Mouse (Mus musculus) retina, postnatal 7 days (tissue): ENCODE measurements around the gene Igfbp2.

Experiments used
- DNase-seq: peaks from one replicate; pipeline ENCODE4 v3.0.0-alpha.2; 2012; ENCODE audit warnings: low read depth, low spot score

Gene Igfbp2

DNA sequence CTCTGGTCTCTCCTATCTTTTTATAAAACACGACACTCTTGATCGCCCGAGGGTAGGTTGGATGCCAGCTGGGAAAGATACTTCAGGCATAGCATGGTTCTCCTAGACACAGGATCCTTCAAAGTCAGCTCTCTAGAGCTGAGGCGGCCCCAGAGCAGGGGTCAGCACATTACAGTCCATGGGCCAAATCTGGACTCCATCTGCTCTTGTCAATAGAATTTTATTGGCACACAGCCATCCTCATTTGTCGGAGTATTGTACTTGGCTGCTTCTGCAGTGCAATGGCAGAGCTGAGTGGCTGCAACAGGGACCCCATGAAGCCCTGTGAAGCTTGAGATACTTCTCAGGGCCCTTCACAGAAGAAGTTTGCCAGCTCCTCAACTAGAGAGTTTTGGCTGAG lies 9.1 kb upstream of the Igfbp2 start:
- no peak for DNase-seq

DNA sequence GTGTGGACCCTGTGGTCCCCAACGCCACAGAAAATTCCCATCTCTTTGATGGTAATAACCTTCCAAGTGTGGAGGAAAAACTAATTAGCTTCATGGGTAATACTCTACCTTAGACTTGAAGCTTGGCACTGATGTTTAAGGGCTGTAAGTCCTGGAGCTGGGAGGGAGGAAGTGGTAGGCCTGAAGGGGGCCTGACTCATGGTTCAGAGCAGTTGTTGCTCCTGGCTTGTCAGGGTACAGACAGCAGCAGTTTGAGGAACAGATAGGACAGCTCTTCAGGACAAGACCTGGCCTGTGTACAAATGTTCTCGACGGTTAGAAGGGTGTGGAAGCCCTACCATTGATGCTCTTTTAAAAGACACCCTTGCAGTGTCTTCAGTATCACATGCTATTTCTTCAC lies 8.7 kb upstream of the Igfbp2 start:
- no peak for DNase-seq

DNA sequence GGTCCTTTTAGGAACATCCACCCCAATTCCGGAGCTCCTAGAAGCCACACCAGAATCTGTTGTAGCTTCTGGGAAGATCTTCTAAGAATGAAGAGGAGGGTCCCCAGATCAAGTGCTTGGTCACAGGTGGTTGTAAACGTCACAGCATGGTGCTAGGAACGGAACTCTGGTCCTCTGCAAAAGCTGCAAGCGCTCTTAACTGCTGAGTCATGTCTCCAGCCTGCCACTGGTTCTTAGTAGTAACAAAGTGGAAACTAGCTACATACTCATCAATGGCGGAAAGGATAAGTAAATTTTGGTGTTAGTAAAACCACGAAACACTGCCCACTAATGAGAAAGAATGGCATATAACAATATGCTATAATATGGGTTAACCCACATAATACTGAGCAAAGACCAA lies 4.3 kb upstream of the Igfbp2 start:
- no peak for DNase-seq

DNA sequence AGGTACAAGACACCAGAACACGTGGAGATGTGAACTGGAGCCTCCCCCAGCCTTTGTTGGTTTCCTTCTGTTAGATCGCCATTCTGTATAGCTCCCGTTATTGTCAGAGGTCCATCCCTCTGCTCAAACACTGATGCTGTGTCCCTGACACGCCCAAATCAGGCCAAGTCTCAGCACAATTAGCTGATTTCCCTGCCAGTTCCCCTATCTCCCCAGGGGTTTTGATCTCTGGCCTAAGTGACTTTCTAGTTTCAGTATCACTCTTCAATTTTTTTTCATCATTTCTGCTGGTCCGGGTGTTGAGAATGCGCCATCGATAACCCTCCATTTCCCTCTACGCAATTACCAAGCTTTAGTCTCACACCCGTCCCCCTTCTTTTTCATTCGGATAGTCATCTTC lies 1.4 kb upstream of the Igfbp2 start:
- no peak for DNase-seq

DNA sequence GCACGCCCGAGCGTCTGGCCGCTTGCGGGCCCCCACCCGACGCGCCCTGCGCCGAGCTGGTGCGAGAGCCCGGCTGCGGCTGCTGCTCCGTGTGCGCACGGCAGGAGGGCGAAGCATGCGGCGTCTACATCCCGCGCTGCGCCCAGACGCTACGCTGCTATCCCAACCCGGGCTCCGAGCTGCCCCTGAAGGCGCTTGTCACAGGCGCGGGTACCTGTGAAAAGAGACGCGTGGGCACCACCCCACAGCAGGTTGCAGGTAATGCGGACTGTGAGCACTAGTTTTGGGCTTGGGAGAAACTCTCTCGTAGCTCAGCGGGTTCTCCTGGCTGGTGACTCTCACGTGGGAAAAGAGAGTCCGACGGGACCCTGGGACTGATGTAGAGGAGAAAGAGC lies 401 bp downstream of the Igfbp2 start:
- no peak for DNase-seq

DNA sequence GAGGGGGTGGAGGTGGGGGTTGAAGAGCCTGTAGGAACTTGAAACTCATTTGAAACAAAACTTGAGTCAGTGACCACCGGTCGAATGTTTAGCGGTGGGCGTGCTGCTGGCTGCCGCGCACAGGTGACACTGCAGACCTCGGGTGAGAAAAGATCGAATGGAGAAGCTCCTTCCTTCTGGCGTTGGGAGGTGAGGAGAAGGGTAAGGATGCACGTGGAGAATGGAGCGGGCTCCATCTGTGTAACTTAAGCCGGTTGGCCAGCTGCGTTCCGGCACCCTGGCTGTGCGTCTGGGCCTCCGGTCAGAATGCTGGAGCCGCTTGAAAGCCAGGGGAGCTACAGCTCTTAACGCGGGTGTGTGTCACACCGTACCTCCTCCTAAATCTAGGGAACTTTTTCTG lies 983 bp downstream of the Igfbp2 start:
- DNase-seq, result no peak

DNA sequence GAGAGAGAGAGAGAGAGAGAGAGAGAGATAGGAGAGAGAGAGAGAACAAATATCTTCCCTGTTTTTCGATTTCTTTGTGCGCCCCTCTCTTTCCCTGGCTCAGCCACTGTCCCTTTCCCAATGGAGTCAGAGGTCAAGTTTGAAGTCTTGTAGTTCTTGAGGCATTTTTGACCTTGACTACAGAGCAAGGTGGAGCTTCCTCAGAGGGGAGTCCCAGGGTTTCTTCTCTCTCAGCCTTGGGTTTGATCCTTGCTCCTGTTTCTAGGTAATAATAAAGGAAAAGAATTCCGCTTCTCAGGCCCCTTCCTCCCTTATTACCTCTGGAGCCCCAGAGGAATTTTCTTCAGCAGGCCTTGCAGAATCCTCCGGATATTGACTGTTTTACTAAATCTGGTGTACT lies 1.6 kb downstream of the Igfbp2 start:
- no peak for DNase-seq

DNA sequence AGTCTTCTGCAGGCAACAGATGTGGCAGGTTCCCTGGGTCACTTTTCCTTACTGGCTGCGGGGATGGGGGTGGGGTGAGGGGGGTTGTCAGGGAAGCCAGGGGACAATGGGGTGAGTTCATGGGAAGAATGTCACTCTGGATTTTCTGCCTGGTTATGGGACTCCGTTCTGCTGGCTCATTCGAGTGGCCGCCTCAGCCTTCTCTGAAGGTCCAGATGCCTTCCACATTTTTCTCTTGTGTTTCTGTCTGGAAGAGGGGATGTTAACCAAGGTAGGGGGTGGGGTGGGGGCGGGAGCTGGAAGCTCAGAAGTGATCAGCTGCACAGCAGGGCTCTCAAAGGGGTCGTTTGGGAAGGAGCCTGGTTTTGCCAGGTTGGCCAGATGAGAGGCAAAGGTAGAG lies 2.1 kb downstream of the Igfbp2 start:
- DNase-seq, result no peak

DNA sequence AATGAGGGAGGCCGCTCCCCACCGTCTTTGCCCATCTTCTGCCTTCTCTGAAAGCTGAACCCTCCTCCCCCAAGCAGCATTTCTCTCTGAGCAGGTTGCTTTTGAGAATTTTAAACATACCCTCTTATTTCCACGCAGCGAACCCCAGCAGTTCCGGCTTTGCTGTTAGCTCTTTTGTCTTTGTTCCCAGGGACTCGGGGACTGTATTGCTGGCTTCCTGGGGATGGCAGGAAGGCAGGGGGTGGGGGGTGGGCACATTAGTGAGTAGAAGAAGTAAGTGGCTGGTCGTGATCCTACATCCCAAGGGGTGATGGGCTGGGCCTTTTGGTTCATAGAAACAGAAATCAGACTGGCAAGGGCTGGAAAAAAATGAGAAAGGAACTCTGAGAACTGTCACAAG lies 2.6 kb downstream of the Igfbp2 start:
- DNase-seq, result no peak

DNA sequence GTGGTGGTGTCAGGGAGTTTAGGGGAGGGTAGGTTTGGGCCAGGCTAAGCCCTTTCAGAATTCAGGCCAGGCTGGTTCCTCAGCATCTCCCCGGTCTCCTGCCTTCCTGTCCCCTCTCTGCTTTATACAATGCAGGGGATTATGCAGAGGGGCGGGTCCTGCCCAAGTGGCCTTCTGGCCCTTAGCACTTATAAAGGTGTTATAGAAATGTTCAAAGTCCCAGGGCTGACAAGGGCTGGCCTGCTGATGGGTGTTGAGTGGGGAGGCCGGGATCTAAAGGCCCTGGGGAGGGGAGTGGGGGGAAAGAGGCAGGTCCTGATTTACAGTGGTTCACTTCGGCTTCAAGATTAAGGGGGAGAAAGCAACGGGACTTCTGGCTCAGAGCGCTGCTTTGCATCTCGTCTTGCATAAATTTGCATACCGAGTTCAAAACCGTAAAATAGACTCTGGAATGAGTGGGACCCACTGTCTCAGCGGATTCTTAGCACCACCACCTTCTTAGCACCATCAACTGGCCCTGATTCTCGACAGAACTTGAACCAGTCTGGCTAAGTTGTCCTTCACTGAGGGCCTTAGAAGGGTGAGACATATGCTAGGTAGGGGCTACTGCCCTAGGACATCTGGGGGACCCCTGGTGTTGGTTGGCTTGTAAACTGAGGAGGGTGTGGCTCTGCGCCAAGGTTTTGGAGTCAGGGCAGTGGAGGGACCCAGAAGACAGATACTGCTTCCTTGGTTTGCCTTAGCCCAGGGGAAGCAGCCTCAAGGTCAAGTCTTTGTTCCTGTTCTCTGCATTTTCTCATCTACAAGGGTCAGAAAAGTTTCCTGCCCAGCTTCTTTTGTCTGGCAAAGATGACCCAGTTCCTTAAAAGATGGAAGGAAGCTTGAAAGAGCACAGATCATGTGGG lies 3.4 kb downstream of the Igfbp2 start:
- DNase-seq, result no peak

DNA sequence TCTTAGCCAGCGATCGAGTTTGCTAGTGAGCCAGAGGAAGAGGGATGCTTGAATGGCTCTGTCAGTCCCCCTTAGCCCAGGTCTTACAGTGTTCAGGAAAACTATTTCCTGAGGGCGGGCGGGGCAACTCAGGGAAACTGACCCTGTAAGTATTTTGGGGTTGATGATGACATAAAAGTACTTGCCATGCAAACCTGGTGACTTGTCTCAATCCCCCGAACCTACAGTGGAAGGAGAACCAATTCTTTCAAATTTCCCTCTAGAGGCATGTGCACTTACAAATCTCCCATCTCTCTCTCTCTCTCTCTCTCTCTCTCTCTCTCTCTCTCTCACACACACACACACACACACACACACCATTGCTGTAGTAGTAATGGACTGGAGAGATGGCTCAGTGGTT lies 4.5 kb downstream of the Igfbp2 start:
- DNase-seq, result no peak

DNA sequence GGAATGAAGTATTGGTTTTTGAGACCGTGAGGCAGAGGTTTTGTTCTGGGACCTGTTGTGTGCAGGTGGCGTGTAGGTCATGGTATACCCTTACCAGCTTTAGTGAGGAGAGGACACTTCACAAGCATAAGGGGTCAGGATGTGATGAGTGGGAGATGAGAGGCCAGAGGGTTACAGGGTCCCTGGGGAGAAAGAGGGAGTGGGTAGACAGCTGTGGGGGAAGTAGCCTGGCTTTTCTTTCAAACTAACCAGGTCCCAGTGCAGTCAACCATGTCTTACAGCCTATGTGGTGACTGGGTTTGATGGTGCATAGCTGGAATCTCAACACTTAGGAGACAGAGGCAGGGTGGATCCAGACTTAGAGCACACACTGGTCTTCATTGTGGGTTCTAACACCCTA lies 6.2 kb downstream of the Igfbp2 start:
- DNase-seq, result no peak

DNA sequence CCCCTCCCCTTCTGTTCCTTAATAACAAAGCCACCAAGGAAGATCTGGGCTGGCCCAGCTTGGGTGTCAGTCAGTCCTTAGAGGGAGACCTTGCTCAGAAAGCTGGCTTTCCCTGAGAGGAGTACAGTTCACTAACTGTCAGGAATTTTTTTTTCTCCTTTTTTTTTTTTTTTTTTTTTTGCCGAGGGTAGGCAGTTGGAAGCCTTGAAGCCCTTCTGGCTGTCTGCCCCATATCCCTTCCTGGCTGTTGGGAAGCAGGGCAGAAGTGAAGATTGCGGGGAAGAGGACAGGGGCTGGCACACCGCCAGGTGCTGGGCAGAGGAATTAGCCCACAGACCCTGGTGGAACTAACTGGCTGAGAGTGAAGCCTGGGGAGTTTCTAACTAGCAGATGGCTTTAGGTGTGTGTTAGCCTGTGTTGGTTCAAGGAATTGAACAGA lies 8.4 kb downstream of the Igfbp2 start:
- no peak for DNase-seq

DNA sequence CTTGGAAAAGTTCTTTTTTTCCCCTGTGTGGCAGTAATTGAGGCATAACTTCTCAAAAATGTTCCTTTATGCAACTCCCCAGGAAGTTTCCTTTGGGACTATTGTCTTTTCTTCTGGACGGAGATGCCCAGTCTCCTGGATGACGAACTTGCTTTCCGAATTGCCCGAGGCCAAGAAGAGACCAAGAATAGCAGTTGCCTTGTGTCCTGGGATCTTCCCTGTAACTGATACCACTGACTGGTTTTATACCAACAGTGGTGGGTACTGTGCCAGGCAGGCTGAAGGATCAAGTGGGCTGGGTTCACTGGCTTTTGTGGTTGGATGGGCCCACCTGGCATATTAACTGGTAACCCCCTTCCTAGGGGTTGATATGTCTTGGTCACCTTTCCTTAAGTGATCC lies 9.3 kb downstream of the Igfbp2 start:
- DNase-seq, result no peak

DNA sequence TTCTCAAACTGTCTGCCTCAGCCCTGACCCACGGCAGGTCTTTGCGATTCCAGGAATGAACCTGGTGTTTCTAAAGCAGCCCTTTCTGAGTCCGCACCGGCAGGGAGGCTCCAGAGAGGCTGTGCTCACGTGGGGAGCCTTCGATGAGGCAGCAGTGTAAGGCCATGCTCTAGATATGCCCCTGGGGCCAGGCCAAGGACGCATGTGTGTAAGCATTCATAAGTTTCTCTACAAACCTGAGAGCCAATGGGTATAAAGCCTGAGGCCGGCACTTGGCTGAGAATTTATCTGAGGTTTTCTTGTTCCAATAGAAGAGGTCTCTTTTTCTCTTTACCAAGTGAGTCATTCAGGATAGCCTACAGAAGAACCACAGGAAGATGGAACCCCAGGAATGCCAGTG lies 15.1 kb downstream of the Igfbp2 start:
- no peak for DNase-seq

DNA sequence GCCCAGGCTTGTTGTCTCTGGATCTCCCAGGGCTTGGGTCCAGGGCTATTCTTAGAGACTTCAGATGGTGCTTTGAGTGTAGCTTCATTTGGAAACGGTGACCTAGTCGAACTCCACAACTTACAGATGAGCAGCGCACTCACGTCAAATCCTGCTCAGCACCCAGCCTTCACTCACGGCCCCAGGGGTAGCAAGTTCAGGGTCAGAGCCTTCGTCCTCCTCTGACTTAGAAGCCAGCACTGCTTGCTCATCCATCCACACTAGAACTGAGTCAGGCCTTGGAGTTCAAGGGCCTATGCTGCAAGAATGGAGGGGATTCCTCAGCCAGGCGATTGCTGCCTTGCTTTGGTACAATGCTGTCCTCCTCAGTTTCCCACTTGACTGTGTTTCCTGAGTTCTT lies 15.5 kb downstream of the Igfbp2 start:
- no peak for DNase-seq

DNA sequence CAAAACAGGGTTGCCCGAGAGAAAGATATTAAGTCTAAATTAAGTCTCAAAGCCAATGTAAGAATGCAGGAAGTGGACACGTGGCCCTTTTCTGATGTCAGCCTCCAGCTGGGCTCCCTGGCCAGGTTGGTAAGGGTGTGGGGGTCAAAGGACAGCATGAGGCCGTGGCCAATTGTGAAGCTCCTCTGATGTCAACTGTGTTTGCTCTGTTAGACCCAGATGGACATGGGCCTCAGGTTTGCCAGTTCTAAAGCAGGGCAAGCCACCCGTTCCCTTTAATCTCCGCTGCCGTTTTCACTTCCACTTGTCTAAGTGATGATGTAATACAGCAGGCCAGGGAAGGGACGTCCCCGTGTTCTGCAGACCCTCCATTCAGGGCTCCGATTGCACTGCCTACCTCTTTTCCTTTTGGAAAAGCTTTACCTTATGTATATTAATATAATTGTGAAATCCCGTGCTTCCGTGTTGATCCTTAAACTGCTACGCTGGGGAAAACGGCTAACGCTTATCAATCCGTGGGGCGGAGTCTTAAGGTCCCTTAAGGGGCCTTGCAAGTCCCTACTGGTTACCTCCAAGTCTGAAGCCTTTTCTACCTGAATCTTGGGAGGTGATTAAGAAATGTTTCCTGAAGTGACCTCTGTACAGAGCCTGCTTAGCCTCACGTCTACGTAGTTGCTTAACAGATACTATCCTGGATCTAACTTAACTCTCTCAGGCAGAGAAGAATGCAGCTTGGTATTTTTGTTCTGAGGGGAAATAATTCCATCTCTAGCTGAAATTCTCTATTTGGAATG lies 18.6 kb downstream of the Igfbp2 start:
- DNase-seq, result no peak

DNA sequence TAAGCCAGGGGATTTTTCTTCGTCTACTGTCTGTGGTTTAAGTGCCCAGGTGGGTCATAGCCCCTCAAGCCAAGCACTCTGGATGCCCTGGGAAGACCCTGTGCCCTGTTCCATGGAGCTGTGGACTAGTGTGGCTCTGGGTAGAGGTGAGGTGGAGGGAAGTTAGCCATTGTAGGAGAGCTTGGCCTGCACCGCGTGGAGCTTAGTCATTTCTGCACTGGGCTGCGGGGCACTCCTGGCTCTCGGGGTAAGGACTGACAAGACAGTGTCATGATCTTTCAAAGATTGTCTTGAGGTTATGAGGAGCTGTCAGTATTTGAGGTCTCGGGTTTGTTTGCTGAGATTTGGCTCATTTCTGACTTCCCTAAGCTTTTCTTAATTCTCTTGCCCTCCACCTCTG lies 20.4 kb downstream of the Igfbp2 start:
- no peak for DNase-seq

DNA sequence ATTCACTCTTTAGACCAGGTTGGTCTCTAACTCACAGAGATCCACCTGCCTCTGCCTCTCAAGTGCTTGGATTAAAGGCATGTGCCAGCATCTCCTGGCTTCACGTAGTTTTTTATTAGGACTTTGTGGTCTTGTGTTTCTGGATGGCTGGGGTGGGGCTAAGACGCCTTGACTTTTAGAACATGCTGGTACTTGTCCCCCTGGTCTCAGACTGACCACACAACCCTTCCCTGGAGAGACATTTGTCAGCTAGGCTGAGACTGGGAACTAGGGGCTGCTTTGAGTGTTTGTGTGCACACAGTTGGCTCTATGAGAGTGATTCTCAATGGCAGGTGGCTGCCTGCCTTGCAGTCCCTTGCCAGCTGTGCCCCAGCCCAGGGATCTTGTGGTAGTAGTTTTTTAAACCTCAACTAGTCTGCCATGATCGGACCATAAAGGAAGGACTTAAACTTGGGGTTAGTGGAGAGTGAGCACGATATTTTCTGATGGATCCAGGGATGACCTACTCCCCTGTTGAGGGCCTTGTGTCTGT lies 23.6 kb downstream of the Igfbp2 start:
- DNase-seq, result no peak

DNA sequence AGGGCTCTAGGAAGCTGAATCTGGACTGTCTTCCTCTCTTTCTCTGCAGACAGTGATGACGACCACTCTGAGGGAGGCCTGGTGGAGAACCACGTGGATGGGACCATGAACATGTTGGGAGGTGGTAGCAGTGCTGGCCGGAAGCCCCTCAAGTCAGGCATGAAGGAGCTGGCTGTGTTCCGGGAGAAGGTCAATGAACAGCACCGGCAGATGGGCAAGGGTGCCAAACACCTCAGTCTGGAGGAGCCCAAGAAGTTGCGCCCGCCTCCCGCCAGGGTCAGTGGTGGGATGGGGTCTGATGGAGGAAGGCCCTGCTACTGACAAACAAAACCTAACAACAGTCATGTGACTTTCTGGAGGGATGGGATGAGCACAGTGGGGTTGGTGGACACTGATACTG lies 24.7 kb downstream of the Igfbp2 start:
- no peak for DNase-seq

DNA sequence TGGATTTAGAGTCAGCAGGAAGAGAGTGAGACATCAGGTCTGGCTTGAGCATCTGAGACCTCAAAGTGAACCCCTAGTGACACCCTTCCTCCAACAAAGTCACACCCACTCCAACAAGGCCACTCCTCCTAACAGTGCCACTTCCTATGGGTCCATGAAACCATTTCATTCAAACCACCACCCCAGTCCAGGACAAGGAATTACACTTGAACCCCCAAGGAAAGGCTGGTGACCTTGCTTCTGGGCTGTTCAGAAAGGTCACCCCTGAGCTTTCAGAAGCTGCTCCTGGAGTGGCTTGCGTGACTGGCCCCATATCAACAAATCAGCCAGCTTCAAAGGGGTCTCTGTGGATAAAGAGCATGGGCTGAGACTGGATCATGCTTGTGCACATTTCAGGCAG lies 29.5 kb downstream of the Igfbp2 start:
- no peak for DNase-seq

DNA sequence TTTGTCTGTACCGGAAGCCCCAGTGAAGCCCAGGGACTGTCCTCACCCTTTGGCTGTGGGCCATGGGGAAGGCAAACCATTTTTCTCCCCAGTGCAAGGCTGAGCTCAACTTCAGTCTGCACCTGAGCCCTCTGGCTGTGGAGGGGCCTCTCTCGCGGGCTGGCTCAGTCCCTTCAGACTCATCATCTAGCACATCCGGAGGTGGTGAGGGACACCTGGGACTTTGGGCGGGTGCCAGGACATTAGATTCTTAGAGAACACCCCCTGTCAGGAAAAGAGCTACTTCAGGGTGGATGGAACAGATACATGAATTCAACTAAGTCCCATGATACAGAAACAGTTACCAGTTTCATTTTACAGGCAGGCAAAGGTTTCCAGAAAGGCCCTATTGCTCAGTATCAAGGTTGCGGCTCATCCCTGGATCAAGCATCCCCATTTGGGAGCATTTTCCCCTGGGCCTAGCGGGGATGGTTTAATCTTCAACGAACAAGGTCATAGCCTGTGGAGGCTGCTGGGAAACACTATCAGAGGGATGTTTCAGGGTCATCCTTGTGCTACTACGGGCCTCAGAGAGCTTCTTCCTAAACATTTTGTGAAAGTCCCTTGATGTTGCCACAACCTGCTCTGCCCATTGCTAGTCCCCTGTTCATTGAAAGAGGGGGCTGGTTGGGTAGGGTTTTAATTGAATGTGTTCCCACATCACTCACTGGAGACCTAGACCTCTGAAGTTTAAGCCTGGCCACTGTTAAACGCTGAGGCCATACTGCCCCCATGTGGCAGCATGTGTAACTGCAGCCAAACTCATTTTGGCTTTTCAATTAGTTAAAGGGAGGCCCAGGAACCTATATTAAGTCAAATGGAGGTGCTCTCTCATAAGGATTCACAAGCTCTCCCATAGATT lies 30.3 kb downstream of the Igfbp2 start:
- no peak for DNase-seq
